Mouse (Mus musculus): ENCODE results near the gene Plekhg2. TPM values are rescaled to one million over a fixed set of nuclear protein-coding genes. Genes with fewer than 3 reads are reported as not detected.

Plekhg2 gene
- polyA plus RNA-seq, 1 experiment from 2014 or later = 6.3 TPM

GRCm38 (mm10) chr7:28381017-28381790, 8.8 kb upstream of the Plekhg2 start:
- WGBS (ENCODE audit: insufficient replicate concordance) = under 1% methylated on average over 30 of the region's 30 CpGs
- Histone ChIP-seq H3K27ac (ENCODE audit: low read length) (peak overlapping the region; percentile 97), H3K9me3 (replicated peaks; ENCODE audit: control insufficient read depth, low read length) (no peaks in the 10 kb centered on the region), H3K4me3 (ENCODE audit: low read depth, low read length) (peak overlapping the region; percentile 58), H3K36me3 (ENCODE audit: control insufficient read depth, insufficient read depth) (peaks cover 4% of the 10 kb centered on the region; the same call in 1 of the 2 replicates), H3K27me3 (ENCODE audit: control insufficient read depth, insufficient read depth, low read depth, low read length) (no peaks in the 10 kb centered on the region), H3K9ac (ENCODE audit: low read depth, low read length) (peak overlapping the region; percentile 50), H3K4me2 (ENCODE audit: low read depth, low read length) (peak overlapping the region; percentile 96), H3K4me1 (ENCODE audit: control insufficient read depth, low read depth, low read length) (peaks cover 92% of the 10 kb centered on the region)
- peak; percentile 22 for ATAC-seq (ENCODE audit: low read depth)

- H3K4me3 ChIP-seq (ENCODE audit: low read depth, low read length) = peak within 1 kb of the TSS; percentile 79
- no peaks in the 10 kb centered on the region for H3K9me3 ChIP-seq (replicated peaks; ENCODE audit: control insufficient read depth, low read length)
- WGBS (ENCODE audit: insufficient replicate concordance) = 28% methylated on average over 17 of the region's 17 CpGs
- peak within 1 kb of the TSS; percentile 97 for H3K27ac ChIP-seq (ENCODE audit: low read length)
- no peak for ATAC-seq (ENCODE audit: low read depth)
- peaks cover 4% of the 10 kb centered on the region; the same call in 1 of the 2 replicates for H3K36me3 ChIP-seq (ENCODE audit: control insufficient read depth, insufficient read depth)
- H3K27me3 ChIP-seq (ENCODE audit: control insufficient read depth, insufficient read depth, low read depth, low read length) = no peaks in the 10 kb centered on the region
- H3K9ac ChIP-seq (ENCODE audit: low read depth, low read length) = peak within 1 kb of the TSS; percentile 88
- H3K4me1 ChIP-seq (ENCODE audit: control insufficient read depth, low read depth, low read length) = peaks cover 92% of the 10 kb centered on the region
- H3K4me2 ChIP-seq (ENCODE audit: low read depth, low read length) = peak within 1 kb of the TSS; percentile 96
Observed at GRCm38 (mm10) chr7:28380237-28381016, 8.0 kb upstream of the Plekhg2 start, which contains the start of gene Zfp36. Gene Zfp36, minus strand, starts transcription at chr7:28380253.

- H3K36me3 ChIP-seq (ENCODE audit: control insufficient read depth, insufficient read depth) = peaks cover 4% of the 10 kb centered on the region; the same call in 1 of the 2 replicates
- under 1% methylated on average over 51 of the region's 53 CpGs for WGBS (ENCODE audit: insufficient replicate concordance)
- ATAC-seq (ENCODE audit: low read depth) = peak; percentile 59
- no peaks in the 10 kb centered on the region for H3K9me3 ChIP-seq (replicated peaks; ENCODE audit: control insufficient read depth, low read length)
- H3K27ac ChIP-seq (ENCODE audit: low read length) = peak overlapping the region; percentile 97
- H3K27me3 ChIP-seq (ENCODE audit: control insufficient read depth, insufficient read depth, low read depth, low read length) = no peaks in the 10 kb centered on the region
- H3K9ac ChIP-seq (ENCODE audit: low read depth, low read length) = peak overlapping the region; percentile 88
- H3K4me1 ChIP-seq (ENCODE audit: control insufficient read depth, low read depth, low read length) = peaks cover 95% of the 10 kb centered on the region
- H3K4me2 ChIP-seq (ENCODE audit: low read depth, low read length) = peak overlapping the region; percentile 96
- peak overlapping the region; percentile 79 for H3K4me3 ChIP-seq (ENCODE audit: low read depth, low read length)
Observed at GRCm38 (mm10) chr7:28378769-28379651, 6.6 kb upstream of the Plekhg2 start.

GRCm38 (mm10) chr7:28378066-28378690, 5.8 kb upstream of the Plekhg2 start:
- Histone ChIP-seq H3K27me3 (ENCODE audit: control insufficient read depth, insufficient read depth, low read depth, low read length) (no peaks in the 10 kb centered on the region), H3K36me3 (ENCODE audit: control insufficient read depth, insufficient read depth) (peaks cover 4% of the 10 kb centered on the region; the same call in 1 of the 2 replicates), H3K4me2 (ENCODE audit: low read depth, low read length) (peak overlapping the region; percentile 96), H3K4me1 (ENCODE audit: control insufficient read depth, low read depth, low read length) (peaks cover 92% of the 10 kb centered on the region), H3K9ac (ENCODE audit: low read depth, low read length) (peak overlapping the region; percentile 88), H3K4me3 (ENCODE audit: low read depth, low read length) (peak overlapping the region; percentile 79), H3K27ac (ENCODE audit: low read length) (peak overlapping the region; percentile 97), H3K9me3 (replicated peaks; ENCODE audit: control insufficient read depth, low read length) (no peaks in the 10 kb centered on the region)
- no peak for ATAC-seq (ENCODE audit: low read depth)
- 20% methylated on average over 32 of the region's 32 CpGs for WGBS (ENCODE audit: insufficient replicate concordance)

- Histone ChIP-seq H3K27ac (ENCODE audit: low read length) (peak overlapping the region; percentile 97), H3K27me3 (ENCODE audit: control insufficient read depth, insufficient read depth, low read depth, low read length) (no peaks in the 10 kb centered on the region), H3K4me3 (ENCODE audit: low read depth, low read length) (peak overlapping the region; percentile 79), H3K4me2 (ENCODE audit: low read depth, low read length) (peak overlapping the region; percentile 96), H3K9ac (ENCODE audit: low read depth, low read length) (peak overlapping the region; percentile 88), H3K4me1 (ENCODE audit: control insufficient read depth, low read depth, low read length) (peaks cover 87% of the 10 kb centered on the region), H3K36me3 (ENCODE audit: control insufficient read depth, insufficient read depth) (peaks cover 4% of the 10 kb centered on the region; the same call in 1 of the 2 replicates), H3K9me3 (replicated peaks; ENCODE audit: control insufficient read depth, low read length) (no peaks in the 10 kb centered on the region)
- 57% methylated on average over 18 of the region's 18 CpGs for WGBS (ENCODE audit: insufficient replicate concordance)
- ATAC-seq (ENCODE audit: low read depth) = no peak
Observed at GRCm38 (mm10) chr7:28377190-28378065, 5.0 kb upstream of the Plekhg2 start.

GRCm38 (mm10) chr7:28376011-28376771, 3.8 kb upstream of the Plekhg2 start:
- Histone ChIP-seq H3K36me3 (ENCODE audit: control insufficient read depth, insufficient read depth) (peaks cover 4% of the 10 kb centered on the region; the same call in 1 of the 2 replicates), H3K9me3 (replicated peaks; ENCODE audit: control insufficient read depth, low read length) (no peaks in the 10 kb centered on the region), H3K9ac (ENCODE audit: low read depth, low read length) (peak overlapping the region; percentile 77), H3K4me1 (ENCODE audit: control insufficient read depth, low read depth, low read length) (peaks cover 83% of the 10 kb centered on the region), H3K4me2 (ENCODE audit: low read depth, low read length) (peak overlapping the region; percentile 96), H3K27me3 (ENCODE audit: control insufficient read depth, insufficient read depth, low read depth, low read length) (peaks cover 3% of the 10 kb centered on the region; the same call in 1 of the 2 replicates), H3K4me3 (ENCODE audit: low read depth, low read length) (peak overlapping the region; percentile 61), H3K27ac (ENCODE audit: low read length) (peak overlapping the region; percentile 96)
- WGBS (ENCODE audit: insufficient replicate concordance) = 5% methylated on average over 30 of the region's 30 CpGs
- ATAC-seq (ENCODE audit: low read depth) = peak; percentile 4

- WGBS (ENCODE audit: insufficient replicate concordance) = under 1% methylated on average over 36 of the region's 36 CpGs
- peaks cover 80% of the 10 kb centered on the region for H3K4me1 ChIP-seq (ENCODE audit: control insufficient read depth, low read depth, low read length)
Observed at GRCm38 (mm10) chr7:28375176-28375921, 3.0 kb upstream of the Plekhg2 start.

More at GRCm38 (mm10) chr7:28375176-28375921, 3.0 kb upstream of the Plekhg2 start:
- H3K4me2 ChIP-seq (ENCODE audit: low read depth, low read length) = peak overlapping the region; percentile 96
- no peaks in the 10 kb centered on the region for H3K9me3 ChIP-seq (replicated peaks; ENCODE audit: control insufficient read depth, low read length)
- peak; percentile 44 for ATAC-seq (ENCODE audit: low read depth)
- H3K9ac ChIP-seq (ENCODE audit: low read depth, low read length) = peak overlapping the region; percentile 77
- peak overlapping the region; percentile 96 for H3K27ac ChIP-seq (ENCODE audit: low read length)
- peaks cover 6% of the 10 kb centered on the region for H3K27me3 ChIP-seq (ENCODE audit: control insufficient read depth, insufficient read depth, low read depth, low read length)
- peaks cover 4% of the 10 kb centered on the region; the same call in 1 of the 2 replicates for H3K36me3 ChIP-seq (ENCODE audit: control insufficient read depth, insufficient read depth)
- H3K4me3 ChIP-seq (ENCODE audit: low read depth, low read length) = peak overlapping the region; percentile 61

Data from liver, embryonic 16.5 days (tissue).